In the genomic region with DNA sequence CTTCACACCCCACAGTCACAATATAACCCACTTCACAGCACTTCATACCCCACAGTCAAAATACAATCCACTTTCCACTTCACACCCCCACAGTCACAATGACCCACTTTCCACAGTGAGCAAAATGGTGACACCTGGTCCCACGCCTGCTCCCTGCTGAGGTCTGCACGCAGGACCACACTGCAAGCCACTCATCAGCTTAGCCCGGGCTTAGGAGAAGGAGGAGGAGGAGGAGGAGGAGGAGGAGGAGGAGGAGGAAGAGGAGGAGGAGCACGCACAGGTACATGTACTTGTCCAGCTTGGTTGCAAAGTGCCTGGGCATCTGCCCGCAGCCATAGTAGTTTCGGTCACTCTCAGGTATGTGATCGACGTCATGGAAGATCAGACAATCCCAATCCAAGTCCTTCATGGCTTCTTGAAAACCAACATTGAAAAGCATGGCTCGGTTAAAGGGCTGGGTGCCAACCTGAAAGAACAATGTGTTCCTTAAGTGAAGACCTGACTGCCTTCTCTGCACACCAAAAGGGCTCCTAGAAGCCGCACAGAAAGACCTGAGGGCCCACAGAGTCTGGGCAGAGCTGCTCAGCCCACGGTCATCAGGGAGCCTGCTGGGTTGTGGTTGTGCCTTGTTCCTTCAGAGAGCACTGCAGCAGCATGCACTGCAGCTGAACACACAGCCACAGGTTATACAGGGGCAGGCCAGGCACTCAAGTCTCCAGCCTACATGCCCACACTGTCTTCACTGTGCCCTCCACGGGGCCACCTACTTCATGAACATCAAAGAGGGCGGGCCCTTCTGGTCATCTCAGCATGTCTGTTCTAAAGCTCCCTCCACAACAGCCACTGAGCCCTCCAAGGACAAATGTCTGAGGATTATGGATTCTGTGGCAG, we compare ENCODE assay signal across 12 mouse cellular contexts. TPM values are rescaled to one million over a fixed set of nuclear protein-coding genes. Genes with fewer than 3 reads are reported as not detected.
DNase-seq lines count a peak whose midpoint lies in the region; ATAC-seq and TF ChIP-seq lines count a peak whose summit lies in the region.
"Had no signal": no experiment of that assay in that cellular context is flagged by ENCODE, and none has a peak within 500 bp of the region (broad histone marks: within the 10 kb centered on the region; RNA-seq: fewer than 3 reads in every experiment).

No protein-coding gene starts in this region.

- peaks cover 33% of the 10 kb centered on the region for H3K4me1 ChIP-seq in cerebellum, adult 2 months (ENCODE audit: control insufficient read depth, insufficient read depth, low read length)
- H3K4me1 ChIP-seq in forebrain, embryonic 15.5 days: peaks cover 12% of the 10 kb centered on the region; the same call in 1 of the 2 replicates
- H3K4me1 ChIP-seq: midbrain, embryonic 15.5 days had no signal

- no peak for ATAC-seq in forebrain, embryonic 15.5 days (replicated peaks)
- ATAC-seq: intestine, embryonic 15.5 days; midbrain, embryonic 15.5 days; Patski had no signal

- peak; percentile 4 for DNase-seq in gastrocnemius, postnatal 25 days
- DNase-seq in gastrocnemius, postnatal 14 days: no peak
- DNase-seq in right cerebral cortex, adult 18-20 months: peak; percentile 15
- no peak for DNase-seq in right cerebral cortex, adult 2 months (ENCODE audit: low spot score in 2 of 2)
- DNase-seq in cerebellum, adult 2 months: peak; percentile 50 to 60
- peak; percentile 2 to 10 for DNase-seq in layer of hippocampus, postnatal 10 days (ENCODE audit: low spot score in 2 of 2)
- DNase-seq in adipocyte (ENCODE audit: low spot score): no peak

- no peak overlapping the region for H3K4me3 ChIP-seq in cerebellum, adult 2 months (replicated peaks; ENCODE audit: insufficient read depth, low read depth, low read length)
- H3K4me3 ChIP-seq in forebrain, embryonic 15.5 days: no peak overlapping the region
- H3K4me3 ChIP-seq: embryonic facial prominence, embryonic 10.5 days; intestine, embryonic 15.5 days; midbrain, embryonic 15.5 days had no signal

- intact Hi-C loops in gastrocnemius, postnatal 14 days (cut with DNase I; ENCODE audit: low total_unique reads): no loop called here

- H3K9ac ChIP-seq in forebrain, embryonic 15.5 days (replicated peaks): no peak overlapping the region
- H3K9ac ChIP-seq: intestine, embryonic 15.5 days; midbrain, embryonic 15.5 days had no signal

- 0 out of 2 replicates have a peak, but pooled peaks cover 9% of the 10 kb centered on the region for H3K36me3 ChIP-seq in forebrain, embryonic 15.5 days

- TF ChIP-seq CTCF in cerebellum, adult 2 months (IDR thresholded peaks at IDR 0.05; ENCODE audit: borderline replicate concordance, insufficient read depth, low read depth, low read length): no peak

- H3K9me3 ChIP-seq in forebrain, embryonic 15.5 days: no peaks in the 10 kb centered on the region
- H3K9me3 ChIP-seq: embryonic facial prominence, embryonic 10.5 days; intestine, embryonic 15.5 days; midbrain, embryonic 15.5 days had no signal

- H3K27ac ChIP-seq in cerebellum, adult 2 months (ENCODE audit: insufficient read depth, low read length): no peak overlapping the region
- no peak overlapping the region for H3K27ac ChIP-seq in forebrain, embryonic 15.5 days (replicated peaks)
- H3K27ac ChIP-seq: intestine, embryonic 15.5 days; midbrain, embryonic 15.5 days had no signal

- no peaks in the 10 kb centered on the region for H3K27me3 ChIP-seq in cerebellum, adult 2 months (ENCODE audit: control insufficient read depth, insufficient read depth, low read length)
- no peaks in the 10 kb centered on the region for H3K27me3 ChIP-seq in forebrain, embryonic 15.5 days
- H3K27me3 ChIP-seq: intestine, embryonic 15.5 days; midbrain, embryonic 15.5 days; Patski had no signal

- WGBS in cerebellum, adult 2 months: 72% methylated on average over 12 of the region's 13 CpGs
- 92% methylated on average over 12 of the region's 13 CpGs for WGBS in forebrain, embryonic 15.5 days

- TF ChIP-seq POLR2A in cerebellum, adult 2 months (IDR thresholded peaks at IDR 0.05; ENCODE audit: borderline replicate concordance, insufficient read depth, low read length): no peak

- no peak overlapping the region for H3K4me2 ChIP-seq in forebrain, embryonic 15.5 days (replicated peaks)
- H3K4me2 ChIP-seq: intestine, embryonic 15.5 days; midbrain, embryonic 15.5 days had no signal

RNA-seq across cellular contexts. Expression of gene B4galt5, which starts 43.4 kb away (rescaled TPM):
- 1 to 10 TPM; 9.8 to 10.0 TPM for total RNA-seq in gastrocnemius, postnatal 25 days (2021)
- total RNA-seq in gastrocnemius, postnatal 14 days (2021): 10 to 100 TPM; 15.0 to 17.6 TPM
- polyA plus RNA-seq in cerebellum, adult 2 months (2012; rRNA removed): 53.5 and 59.4 TPM in 2 replicates
- 10 to 100 TPM; 72.7 to 76.9 TPM for total RNA-seq in layer of hippocampus, postnatal 10 days (2021)
- polyA plus RNA-seq in forebrain, embryonic 15.5 days (2015; fragmentation: Nextera tagmentation; extraction: Ambion mirVana): 15.2 and 18.8 TPM in 2 replicates

Comparison
In these comparisons a context has a peak if more than half of its experiments do, and no peak if none do; other contexts are left out.
1. DNase-seq: peak in gastrocnemius, postnatal 25 days (single experiment), right cerebral cortex, adult 18-20 months (single experiment), cerebellum, adult 2 months (2 of 2) and layer of hippocampus, postnatal 10 days (2 of 2); none in gastrocnemius, postnatal 14 days (single experiment), right cerebral cortex, adult 2 months (0 of 2) and adipocyte (single experiment).